Mouse (Mus musculus) ovary, postnatal 36 days (tissue): Measurements from ENCODE around the gene Mob1a.
A peak's percentile ranks its signal among the peaks of the same experiment; 100 is the strongest.

ENCODE experiments used
- DNase-seq: peaks from one replicate; pipeline ENCODE4 v3.0.0; 2022; ENCODE audit warnings: low spot score, mixed read lengths

The Mob1a gene

DNA sequence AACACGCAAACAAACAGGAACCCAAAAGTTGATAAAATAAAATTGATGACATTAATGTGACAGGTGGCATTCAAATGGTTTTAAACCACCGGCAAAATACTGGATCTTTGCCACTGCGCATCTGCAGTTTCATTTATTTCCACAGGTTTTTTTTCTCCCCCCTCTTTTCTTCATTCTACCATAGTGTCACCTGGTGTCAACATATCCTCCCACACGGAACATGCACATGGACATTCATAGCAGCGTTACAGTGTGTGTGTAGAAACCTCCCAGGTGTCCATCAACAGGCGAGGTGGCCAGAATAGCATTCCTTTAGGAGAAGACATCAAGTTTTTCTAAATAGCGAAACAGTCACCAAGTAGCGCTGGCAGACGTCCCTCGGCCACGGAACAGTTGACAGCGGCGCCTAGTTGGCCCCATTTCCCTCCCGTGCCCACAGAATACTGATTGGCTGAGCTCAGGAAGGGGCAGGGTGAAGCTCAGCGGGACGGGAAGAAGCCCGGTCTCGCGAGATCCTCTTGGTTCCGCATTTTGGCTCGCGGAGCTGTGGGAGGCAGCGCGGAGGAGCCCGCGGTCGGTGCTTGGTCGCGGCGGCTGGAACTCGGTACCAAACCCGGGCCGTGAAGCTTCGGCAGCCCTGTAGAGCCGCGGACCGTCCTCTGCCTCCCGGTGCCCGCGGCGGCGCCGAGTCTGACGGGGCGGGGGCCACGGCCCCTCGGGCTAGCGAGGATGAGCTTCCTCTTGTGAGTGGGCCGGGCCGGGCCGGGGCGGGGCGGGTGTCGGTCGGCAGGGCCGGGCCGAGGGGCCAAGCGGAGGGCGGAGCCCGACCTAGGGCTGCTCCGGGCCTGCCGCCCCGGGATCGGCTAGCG is at the start of gene Mob1a, which contains the start of gene Mthfd2:
Mob1a (plus strand) TSS at position 492 of the 869 bp plus-strand sequence.
Mthfd2 (minus strand) TSS at position 384 of the 869 bp plus-strand sequence.
- DNase-seq, result peak; percentile 92

DNA sequence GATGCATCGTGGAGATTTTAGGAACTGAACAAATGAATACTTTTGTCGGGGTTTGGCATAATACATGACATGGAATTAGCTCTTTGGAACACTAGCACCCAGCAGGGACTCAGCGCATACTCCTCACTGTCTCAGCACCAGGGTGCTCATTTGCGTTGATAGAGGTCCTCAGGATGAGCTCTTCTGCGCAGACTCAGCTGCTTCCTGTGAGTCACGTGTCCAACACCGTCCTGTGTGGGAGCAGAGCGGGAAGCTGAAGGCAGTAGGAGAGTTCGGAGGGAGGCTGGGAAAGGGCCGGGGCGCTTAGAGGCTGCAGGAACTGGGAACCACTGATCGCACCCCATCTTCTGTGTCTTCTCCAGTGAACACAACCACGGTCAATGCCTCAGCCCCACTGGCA is 48.7 kb upstream of the Mob1a start:
- DNase-seq, result no peak

DNA sequence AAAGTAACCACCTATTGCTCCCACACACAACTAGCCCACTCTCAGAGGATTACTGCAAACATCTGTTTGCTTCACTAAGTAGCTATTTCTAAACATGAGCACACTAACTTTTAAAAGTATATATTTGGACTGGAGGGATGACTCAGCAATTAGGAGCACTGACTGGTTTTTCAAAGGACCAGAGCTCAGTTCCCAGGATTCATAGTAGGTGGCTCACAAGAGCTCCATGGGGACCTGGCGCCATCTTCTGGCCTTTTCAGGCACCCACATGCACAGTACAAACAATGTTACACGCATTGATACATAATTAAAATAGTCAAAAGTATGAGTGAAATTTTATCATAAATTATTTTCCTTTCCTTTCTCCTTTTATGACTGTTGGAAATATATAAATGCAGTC is 46.9 kb upstream of the Mob1a start:
- DNase-seq, result peak; percentile 20

DNA sequence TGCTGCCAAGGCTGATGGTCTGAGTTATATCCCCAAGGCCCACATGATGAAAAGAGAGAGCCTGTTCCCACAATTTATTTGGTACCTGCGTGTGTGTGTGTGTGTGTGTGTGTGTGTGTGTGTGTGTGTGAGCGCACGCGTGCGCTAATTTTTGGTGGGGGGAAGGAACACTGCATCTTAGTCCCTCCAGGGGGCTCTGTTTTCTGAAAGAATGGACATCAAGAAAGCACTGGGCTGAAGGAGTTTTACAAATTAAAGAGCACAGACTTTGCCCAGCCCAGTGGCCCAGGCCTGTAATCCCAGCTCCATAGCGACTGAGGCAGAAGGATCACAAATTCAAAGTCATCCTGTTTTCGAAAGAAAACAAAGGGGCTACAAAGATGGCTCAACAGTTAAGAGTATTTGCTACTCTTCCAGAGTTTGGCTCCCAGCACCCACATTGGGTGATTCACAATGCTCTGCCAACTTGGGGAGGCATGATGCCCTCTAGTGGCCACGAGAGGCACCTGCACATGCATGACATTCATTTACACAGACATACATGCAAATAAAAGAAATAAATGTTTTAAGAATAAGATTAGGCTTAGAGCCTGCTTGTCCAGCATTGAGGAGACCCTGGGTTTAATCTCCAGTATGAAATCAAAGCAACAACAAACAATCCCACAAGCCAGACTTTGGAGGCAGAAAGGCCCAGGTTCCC is 45.4 kb upstream of the Mob1a start:
- DNase-seq, result no peak

DNA sequence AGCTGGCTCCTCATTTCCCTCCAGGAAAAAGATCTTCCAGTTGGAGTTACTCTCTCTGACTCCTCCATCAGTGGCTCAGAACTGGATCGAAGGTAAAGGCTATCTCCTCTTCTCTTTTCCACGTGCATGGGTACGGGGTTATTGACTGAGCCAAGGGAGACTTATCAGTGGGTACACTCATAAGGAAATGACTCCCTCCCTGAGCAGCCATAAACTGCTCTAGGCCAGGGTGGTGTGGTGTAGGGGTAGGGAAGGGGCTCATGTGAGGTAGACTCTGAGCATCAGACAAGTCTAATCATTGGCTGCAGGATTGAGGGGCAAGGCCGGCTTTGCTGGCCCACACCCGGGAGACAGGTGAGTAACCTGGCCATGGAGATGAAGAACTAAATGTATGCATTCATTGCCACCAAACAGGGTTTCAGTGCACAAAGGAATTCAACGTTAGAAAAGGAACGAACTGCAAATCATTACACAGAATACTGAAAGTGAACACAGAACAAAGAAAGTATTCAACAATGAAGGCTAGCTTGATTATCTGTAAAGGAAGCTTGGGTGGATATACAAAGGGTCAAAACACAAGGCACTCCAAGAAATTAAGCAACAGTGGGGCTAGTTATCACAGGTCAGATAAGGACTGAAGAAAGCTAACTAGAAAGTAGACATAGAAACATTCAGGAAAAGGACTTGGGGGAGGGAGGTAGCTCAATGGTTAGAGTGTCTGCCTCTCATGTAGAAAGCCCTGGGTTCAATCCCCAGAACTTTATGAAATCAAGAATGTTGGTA is 25.2 kb upstream of the Mob1a start:
- no peak for DNase-seq

DNA sequence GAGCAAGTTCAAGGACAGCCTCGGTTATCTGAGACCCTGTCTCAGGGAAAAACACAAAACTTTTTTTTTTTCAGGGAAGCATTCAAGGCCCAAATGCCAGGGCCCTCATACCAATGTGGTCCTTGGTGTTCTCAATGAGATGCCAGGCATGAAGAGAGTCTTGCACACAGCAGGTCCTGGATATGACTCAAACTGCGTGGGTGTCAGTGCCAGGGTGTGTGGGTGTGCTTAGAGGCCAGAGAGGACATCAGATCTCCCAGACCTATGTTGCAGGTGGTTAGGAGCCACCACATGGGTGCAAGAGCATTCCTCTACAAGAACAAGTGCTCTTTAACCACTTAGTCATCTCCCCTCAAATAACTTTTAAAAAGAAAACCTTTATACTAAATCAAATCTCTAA is 24.5 kb upstream of the Mob1a start:
- no peak for DNase-seq

DNA sequence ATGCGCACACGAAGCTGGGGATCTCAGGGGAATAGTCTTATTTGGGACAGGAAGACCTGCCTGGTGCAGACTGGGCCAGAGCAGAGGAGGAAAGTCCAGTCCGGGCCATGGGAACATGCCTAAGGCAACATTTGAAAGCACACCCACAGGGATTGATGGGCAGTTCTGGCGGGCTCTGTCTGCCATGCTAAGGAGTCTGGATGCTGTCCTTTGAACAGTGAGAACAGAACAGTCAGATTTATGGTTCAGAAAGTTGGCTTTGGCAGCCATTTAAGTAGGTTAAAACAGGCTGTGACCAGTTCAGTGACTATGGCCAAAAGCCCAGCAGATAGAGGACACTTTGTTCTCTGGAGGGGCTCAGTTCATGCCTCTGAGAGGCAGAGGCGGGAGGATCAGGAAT is 23.6 kb upstream of the Mob1a start:
- DNase-seq, result no peak

DNA sequence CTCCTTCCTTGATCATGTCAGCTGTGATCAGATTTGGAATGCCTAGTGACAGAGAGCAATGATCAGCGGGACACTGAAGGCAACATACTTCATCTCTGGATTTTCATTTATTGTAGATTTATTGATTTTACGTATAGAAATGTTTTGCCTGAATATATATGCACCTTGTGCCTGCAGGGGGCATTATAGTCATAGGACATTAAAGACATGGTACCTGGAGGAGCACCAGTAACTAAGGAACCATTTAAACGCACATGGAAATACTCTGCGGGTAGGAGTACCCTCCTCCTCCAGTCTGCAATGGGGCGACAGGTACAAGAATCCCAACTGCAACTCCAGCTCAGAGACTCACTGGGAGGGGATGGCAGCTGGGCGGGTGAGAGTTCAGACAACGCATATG is 16.8 kb upstream of the Mob1a start:
- no peak for DNase-seq

GRCm38 (mm10) chr6:83311206-83311605 is 14.6 kb upstream of the Mob1a start:
- DNase-seq, result no peak

GRCm38 (mm10) chr6:83312021-83312420 is 13.8 kb upstream of the Mob1a start:
- no peak for DNase-seq

DNA sequence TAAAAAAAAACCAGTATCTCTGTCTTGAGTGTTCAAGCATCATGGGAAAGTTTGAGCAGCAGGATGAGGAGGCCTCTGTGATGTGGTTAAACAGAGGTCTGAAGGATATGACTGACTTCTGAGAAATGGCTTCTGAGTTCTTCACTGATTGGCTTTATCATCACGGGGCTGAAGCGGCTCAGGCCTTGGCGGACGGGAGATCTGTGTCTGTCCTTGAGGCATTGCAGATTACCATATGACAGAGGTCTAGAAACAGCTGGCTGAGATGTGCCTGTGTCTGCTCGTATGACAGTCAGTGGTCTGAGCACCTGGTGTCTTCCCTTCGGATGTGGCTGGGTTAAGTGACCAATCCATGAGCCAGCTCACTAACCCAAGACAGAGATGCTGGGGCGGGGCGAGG is 13.3 kb upstream of the Mob1a start:
- DNase-seq, result no peak

DNA sequence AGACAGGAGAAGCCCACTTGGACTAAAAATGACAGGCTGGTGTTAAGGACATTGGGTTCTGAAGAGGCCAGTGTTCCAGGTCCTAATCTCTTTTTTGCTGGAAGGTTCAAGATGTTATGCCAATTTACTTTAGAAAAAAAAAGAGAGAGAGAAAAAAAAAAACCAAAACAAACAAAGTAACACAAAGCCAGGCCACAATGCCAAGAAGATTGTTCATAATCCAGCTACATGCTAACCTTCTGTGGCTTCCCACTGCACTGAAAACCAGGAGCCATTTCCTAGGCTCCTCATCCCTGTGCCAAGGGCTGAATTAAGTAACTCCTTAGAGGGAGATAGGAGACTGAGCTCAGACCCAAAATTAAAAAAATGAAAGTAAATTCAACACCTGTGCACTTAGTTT is 10.5 kb upstream of the Mob1a start:
- no peak for DNase-seq

- peak; percentile 27 for DNase-seq
Observed at GRCm38 (mm10) chr6:83316022-83316421, 9.8 kb upstream of the Mob1a start.

DNA sequence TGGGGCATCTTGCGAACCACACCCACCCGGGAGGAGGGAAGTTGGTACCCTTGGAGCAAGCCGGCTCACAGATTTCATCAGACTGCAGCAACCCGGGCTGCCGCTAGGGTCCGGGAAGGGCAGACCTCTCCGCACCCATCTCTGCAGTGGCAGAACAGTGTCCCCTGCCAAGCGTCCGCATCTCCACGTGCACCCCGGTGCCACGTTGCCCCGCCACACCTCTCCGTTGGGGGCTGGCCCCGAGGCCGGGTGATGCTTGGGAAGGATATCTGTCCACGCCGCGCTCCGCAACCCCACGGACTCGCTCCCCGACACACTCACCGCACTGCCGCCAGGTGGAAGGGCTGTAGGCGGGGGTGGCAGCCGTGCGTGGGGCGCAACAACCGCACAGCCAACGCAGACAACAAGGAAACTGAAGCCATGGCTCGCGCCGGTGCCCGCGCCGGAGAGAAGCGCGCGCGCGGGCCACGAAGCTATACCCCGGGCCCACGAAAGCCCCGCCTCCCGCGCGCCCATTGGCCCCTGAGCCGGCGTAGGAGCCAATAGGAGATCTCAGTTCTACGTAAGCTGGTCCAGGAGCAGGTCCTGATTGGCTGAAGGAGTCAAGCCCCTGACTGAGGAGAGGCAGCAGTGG is 8.6 kb upstream of the Mob1a start:
- DNase-seq, result peak; percentile 85

DNA sequence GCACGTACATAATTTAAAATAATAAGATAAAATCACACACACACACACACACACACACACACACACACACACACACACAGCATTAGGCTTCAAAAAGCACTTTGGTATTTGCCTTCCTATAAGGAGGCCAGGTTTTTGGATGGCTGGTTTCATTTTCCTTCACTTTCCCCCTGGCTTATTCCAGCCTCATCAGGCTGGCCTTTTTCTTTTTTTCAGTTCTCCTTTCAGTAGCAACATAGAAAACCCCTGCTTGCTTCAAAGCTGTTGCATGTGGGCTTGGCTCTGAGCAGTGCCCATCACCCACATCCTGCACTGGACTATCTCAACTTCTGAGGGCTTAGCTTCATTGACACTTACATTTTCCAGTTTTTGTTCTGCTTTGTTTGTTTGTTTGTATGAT is 3.9 kb upstream of the Mob1a start:
- DNase-seq, result no peak

DNA sequence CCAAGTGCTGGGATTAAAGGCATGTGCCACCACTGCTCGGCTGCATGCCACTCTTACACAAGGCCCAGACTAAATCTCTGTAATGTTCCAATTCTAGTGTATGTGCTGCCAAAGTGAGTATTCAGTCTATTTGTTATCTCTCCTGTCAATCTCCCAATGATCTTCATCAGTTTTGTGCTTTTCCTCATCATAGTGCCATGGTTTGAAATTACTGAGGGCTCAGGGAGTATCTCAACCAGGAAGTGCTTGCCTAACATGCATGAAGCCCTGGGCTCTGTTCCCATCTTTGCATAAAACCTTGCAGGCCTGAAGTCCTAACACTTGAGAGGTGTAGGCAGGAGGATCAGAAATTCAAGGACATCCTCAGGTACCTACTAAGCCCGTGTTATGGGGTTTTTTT is 3.0 kb upstream of the Mob1a start:
- DNase-seq, result no peak

DNA sequence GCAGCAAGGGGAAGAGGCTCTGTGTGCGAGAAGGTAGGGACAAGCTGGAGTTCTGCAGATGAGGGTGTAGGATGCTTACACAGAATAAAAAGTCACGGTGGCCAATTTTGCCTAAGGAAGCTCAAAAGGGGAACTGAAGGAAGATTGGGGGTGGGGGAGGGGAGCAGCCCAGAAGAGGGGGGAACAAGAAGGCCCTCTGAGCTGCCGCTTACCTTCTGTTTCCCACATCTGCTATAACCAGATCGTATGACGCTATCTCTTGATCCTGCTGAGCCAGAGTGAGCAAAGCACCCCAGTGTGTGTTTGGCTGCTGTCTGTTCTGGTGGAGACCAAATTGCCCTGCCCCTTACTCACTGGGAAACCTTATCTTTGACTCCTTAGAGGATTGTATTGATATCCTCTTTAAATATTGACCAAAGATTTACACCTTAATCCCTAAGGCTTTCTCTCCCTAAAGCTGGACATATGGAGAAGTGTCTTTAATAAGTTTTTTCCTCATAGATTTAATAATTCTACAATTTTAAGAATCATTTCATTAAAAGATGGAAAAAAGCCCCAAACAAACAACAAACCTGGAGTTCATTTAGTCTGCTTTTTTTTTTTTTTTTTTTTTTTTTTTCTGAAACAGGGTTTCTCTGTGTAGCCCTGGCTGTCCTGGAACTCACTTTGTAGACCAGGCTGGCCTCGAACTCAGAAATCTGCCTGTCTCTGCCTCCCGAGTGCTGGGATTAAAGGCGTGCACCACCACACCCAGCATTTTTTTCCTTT is 2.0 kb upstream of the Mob1a start:
- no peak for DNase-seq

- no peak for DNase-seq
Observed at GRCm38 (mm10) chr6:83326394-83326736, 549 bp downstream of the Mob1a start.

DNA sequence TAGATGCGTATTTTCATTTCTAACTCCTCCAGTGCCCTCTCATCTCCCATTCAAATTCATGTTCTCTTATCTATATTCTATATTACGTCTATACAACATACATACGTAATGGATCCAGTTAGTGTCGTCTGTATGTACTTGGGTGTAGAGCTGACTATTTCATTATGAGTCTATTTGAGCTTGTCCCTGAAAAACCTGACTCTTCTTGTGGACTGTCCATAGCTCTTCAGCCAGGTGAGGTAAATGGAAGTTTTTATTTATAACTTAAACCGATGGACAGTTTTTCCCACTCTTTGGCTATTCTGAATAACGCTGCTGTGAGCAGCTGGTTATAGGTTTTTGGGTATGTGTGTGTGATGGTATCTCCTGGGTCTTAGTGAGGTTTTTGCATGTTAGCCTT is 945 bp downstream of the Mob1a start:
- DNase-seq, result no peak

DNA sequence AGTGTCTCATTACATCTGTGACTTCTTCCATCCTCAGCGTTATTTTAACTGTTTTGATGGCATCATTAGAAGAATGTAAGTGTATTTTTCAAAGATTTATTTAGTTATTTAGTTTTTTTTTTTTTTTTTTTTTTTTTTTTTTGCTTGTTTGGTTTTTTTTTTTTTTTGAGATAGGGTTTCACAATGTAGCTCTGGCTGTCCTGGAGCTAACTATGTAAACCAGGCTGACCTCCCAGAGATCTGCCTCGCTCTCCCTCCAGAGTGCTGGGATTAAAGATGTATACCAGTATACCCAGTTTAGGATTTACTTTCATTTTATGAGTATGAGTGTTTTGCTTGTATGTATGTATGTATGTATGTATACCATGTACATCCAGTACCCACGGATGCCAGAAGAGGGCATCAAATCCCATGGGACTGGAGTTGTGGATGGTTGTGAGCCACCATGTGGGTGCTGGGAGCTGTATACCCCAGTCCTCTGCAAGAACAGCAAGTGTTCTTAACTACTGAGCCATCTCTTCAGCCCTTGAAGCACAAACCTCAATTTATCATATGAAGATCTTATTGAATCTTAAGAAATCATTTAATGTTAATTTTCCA is 1.9 kb downstream of the Mob1a start:
- DNase-seq, result no peak

GRCm38 (mm10) chr6:83341387-83341786 is 15.6 kb downstream of the Mob1a start:
- no peak for DNase-seq
